Comparison of ENCODE assay signal across 20 mouse cellular contexts in the genomic region with DNA sequence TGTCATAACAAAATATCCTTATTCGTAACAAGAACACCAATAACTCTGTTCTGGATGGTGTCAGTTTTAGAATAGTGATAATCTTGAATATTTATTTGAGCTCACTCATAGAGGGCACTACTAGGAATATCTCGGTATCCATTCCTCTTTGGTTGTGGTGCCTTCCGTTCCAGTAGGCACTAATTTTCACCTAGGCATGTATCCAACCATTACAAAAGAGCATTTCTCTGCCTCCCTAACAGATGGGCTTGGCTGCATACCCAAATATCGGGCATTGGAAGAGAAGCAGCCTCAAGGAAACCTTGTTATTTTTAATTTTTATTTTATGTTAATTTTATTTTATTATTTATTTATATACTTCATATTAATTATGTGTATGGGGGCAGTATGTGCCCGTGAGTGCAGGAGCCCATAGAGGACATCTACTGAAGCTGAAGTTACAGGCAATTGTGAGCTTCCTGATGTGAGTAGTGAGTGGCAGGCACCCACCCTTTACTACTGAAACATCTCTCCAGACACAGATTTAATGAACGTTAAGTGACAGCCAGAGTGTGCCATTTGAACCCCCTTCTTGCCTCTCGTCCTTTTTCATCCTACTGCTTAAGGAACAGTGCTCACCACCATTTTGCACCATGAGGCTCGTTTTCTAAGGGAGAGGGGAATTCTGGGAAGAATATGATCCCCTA.
A peak's percentile ranks its signal among the peaks of the same experiment; 100 is the strongest.
DNase-seq lines count a peak whose midpoint lies in the region; ATAC-seq lines count a peak whose summit lies in the region.
"Had no signal": no experiment of that assay in that cellular context is flagged by ENCODE, and none has a peak within 500 bp of the region (broad histone marks: within the 10 kb centered on the region; RNA-seq: fewer than 3 reads in every experiment).

No protein-coding gene starts in this region.

- H3K4me1 ChIP-seq in forebrain, embryonic 14.5 days (ENCODE audit: control insufficient read depth, insufficient read depth, low read length), result no peaks in the 10 kb centered on the region
- H3K4me1 ChIP-seq in forebrain, embryonic 10.5 days, result no peaks in the 10 kb centered on the region
- H3K4me1 ChIP-seq in kidney, embryonic 16.5 days (ENCODE audit: insufficient read depth, low read length), result no peaks in the 10 kb centered on the region
- H3K4me1 ChIP-seq: limb, embryonic 12.5 days; liver, embryonic 15.5 days; midbrain, embryonic 15.5 days had no signal

- H3K36me3 ChIP-seq in forebrain, embryonic 14.5 days (ENCODE audit: control insufficient read depth, insufficient read depth, low read length), result no peaks in the 10 kb centered on the region
- no peaks in the 10 kb centered on the region for H3K36me3 ChIP-seq in forebrain, embryonic 10.5 days (replicated peaks)
- H3K36me3 ChIP-seq in kidney, embryonic 16.5 days (ENCODE audit: insufficient read depth, low read length), result no peaks in the 10 kb centered on the region
- H3K36me3 ChIP-seq: limb, embryonic 12.5 days; liver, embryonic 15.5 days; midbrain, embryonic 15.5 days had no signal

- no peaks in the 10 kb centered on the region for H3K27me3 ChIP-seq in forebrain, embryonic 14.5 days (replicated peaks; ENCODE audit: control insufficient read depth, insufficient read depth, low read length)
- H3K27me3 ChIP-seq in forebrain, embryonic 10.5 days (ENCODE audit: poor library complexity, severe bottlenecking), result no peaks in the 10 kb centered on the region
- no peaks in the 10 kb centered on the region for H3K27me3 ChIP-seq in kidney, embryonic 16.5 days (ENCODE audit: insufficient read depth, low read length)
- H3K27me3 ChIP-seq: CH12.LX; limb, embryonic 12.5 days; liver, embryonic 15.5 days; midbrain, embryonic 15.5 days had no signal

- 65% methylated on average over 8 of the region's 8 CpGs for WGBS in forebrain, embryonic 14.5 days
- 87% methylated on average over 8 of the region's 8 CpGs for WGBS in forebrain, embryonic 10.5 days
- WGBS in kidney, embryonic 16.5 days, result 81% methylated on average over 8 of the region's 8 CpGs

- no peak overlapping the region for H3K4me2 ChIP-seq in forebrain, embryonic 14.5 days (ENCODE audit: low read length)
- no peak overlapping the region for H3K4me2 ChIP-seq in kidney, embryonic 16.5 days (replicated peaks; ENCODE audit: low read depth, low read length)
- H3K4me2 ChIP-seq: limb, embryonic 12.5 days; liver, embryonic 15.5 days; midbrain, embryonic 15.5 days had no signal

- DNase-seq in adrenal gland, postnatal 14 days, result peak; percentile 5
- no peak for DNase-seq in adrenal gland, postnatal 4 days (ENCODE audit: low spot score in 2 of 2)
- DNase-seq in forebrain, embryonic 14.5 days (ENCODE audit: low spot score), result peak; percentile 70
- no peak for DNase-seq in forebrain, embryonic 10.5 days (ENCODE audit: extremely low spot score, low spot score)
- DNase-seq in Muller cell, postnatal 12 days (ENCODE audit: inconsistent ontology term), result peak; percentile 75
- peak; percentile 40 to 75 for DNase-seq in layer of hippocampus, adult 18-20 months (ENCODE audit: low spot score in 2 of 2)
- DNase-seq in urinary bladder, postnatal 4 days (ENCODE audit: low spot score in 2 of 2), result no peak
- DNase-seq: gastrocnemius, postnatal 25 days; kidney, adult 11 months; kidney, postnatal 10 days; lung, postnatal 10 days; right cerebral cortex, adult 18-20 months; spleen, adult 18-20 months had no signal

- no peak overlapping the region for H3K4me3 ChIP-seq in forebrain, embryonic 14.5 days (ENCODE audit: low read depth, low read length)
- H3K4me3 ChIP-seq in forebrain, embryonic 10.5 days, result no peak overlapping the region
- H3K4me3 ChIP-seq in kidney, embryonic 16.5 days (ENCODE audit: low read length), result no peak overlapping the region
- H3K4me3 ChIP-seq: erythroblast, embryonic 14.5 days; left cerebral cortex, adult 2 months; limb, embryonic 12.5 days; liver, embryonic 15.5 days; midbrain, embryonic 15.5 days had no signal

- peak; percentile 69 for ATAC-seq in forebrain, embryonic 14.5 days
- ATAC-seq in kidney, embryonic 16.5 days (ENCODE audit: low FRiP score, low TSS enrichment), result no peak
- ATAC-seq: midbrain, embryonic 15.5 days had no signal

- no peak overlapping the region for H3K27ac ChIP-seq in forebrain, embryonic 14.5 days (ENCODE audit: low read depth, low read length)
- no peak overlapping the region for H3K27ac ChIP-seq in forebrain, embryonic 10.5 days
- no peak overlapping the region for H3K27ac ChIP-seq in kidney, embryonic 16.5 days (ENCODE audit: low read length)
- H3K27ac ChIP-seq: left cerebral cortex, adult 2 months; limb, embryonic 12.5 days; liver, embryonic 15.5 days; midbrain, embryonic 15.5 days had no signal

- H3K9me3 ChIP-seq in forebrain, embryonic 14.5 days (replicated peaks; ENCODE audit: control insufficient read depth, low read length), result no peaks in the 10 kb centered on the region
- no peaks in the 10 kb centered on the region for H3K9me3 ChIP-seq in forebrain, embryonic 10.5 days
- H3K9me3 ChIP-seq in kidney, embryonic 16.5 days (ENCODE audit: low read length), result no peaks in the 10 kb centered on the region
- H3K9me3 ChIP-seq: limb, embryonic 12.5 days; liver, embryonic 15.5 days; midbrain, embryonic 15.5 days had no signal

- no peak overlapping the region for H3K9ac ChIP-seq in forebrain, embryonic 14.5 days (ENCODE audit: low read length)
- no peak overlapping the region for H3K9ac ChIP-seq in kidney, embryonic 16.5 days (replicated peaks; ENCODE audit: low read length)
- H3K9ac ChIP-seq: limb, embryonic 12.5 days; liver, embryonic 15.5 days; midbrain, embryonic 15.5 days had no signal

Comparison
In these comparisons a context has a peak if more than half of its experiments do, and no peak if none do; other contexts are left out.
1. DNase-seq: peak in adrenal gland, postnatal 14 days (single experiment), forebrain, embryonic 14.5 days (single experiment), Muller cell, postnatal 12 days (single experiment) and layer of hippocampus, adult 18-20 months (2 of 2); none in adrenal gland, postnatal 4 days (0 of 2), forebrain, embryonic 10.5 days (single experiment) and urinary bladder, postnatal 4 days (0 of 2).